Mouse (Mus musculus): ENCODE measurements around the gene Ifrd1.

DNA sequence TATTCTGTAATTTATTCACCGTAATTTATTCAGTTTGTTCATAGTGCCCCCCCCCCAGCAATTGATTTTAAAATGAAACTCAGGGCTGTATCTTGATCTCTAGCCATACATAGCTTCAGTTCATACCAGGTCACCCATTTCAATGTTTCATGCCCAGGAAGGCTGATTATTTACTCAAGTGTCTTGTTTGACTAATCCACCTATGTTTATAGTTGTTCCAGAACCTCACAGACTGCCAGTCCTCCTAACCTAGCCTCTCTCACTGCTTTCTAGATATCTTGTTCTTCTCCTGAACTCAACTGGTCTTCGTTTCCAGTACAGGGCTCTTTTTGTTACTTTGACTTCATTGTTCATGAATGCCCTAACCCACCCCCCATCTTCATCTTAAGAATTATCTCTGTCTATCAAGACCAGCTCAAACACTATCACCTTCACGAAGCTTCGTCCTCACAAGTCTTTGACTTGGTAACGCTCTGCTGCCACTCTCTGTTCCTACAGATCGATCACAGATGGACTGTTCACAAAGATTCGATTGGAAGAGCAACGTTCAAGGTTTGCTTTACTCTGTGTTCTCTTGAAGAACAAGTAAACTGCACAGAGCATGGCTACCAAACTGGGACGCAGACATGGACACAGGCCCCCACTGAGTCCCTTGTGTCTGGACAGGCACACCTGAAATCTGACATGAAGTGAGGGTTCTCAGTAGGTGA, 24.0 kb downstream of the Ifrd1 start:
- TF ChIP-seq CTCF (IDR thresholded peaks at IDR 0.05; ENCODE audit: low read depth): no peak
- no peak for TF ChIP-seq EP300 (optimal IDR thresholded peaks at IDR 0.05)
